Mouse (Mus musculus) urinary bladder, postnatal 14 days (tissue): ENCODE results near the gene Slc35d2.
"Not testable (repeated sequence)": the region's sequence is repeated elsewhere in the genome, so short reads cannot be mapped to it uniquely, and the experiment has no call there.

ENCODE experiments used
- DNase-seq: peaks from one replicate; pipeline ENCODE4 v3.0.0; 2021; ENCODE audit warnings: low spot score

Slc35d2 gene

DNA sequence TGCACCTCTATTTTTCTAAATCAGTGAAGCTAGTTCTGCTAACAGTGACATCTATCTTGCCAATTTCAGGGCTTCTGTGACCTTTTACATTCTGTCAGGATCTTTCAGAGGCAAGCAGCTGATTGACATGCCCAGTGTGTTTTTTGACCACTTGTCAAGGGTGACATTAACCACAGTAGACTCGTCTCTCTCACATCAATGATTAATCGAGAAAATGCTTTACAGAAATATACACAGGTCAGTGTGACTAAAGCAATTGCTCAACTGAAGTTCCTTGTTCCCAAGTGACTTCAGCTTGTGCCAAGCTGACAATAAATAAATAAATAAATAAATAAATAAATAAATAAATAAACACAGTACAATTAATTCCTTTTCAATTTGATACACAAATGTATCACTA, 76.9 kb downstream of the Slc35d2 start:
- DNase-seq: not testable (repeated sequence)

- peak; percentile 11 for DNase-seq
Measured at GRCm38 (mm10) chr13:64050895-64051294, 78.3 kb downstream of the Slc35d2 start.

GRCm38 (mm10) chr13:64049535-64049934, 79.6 kb downstream of the Slc35d2 start:
- DNase-seq: no peak

- no peak for DNase-seq
Measured at GRCm38 (mm10) chr13:64048467-64048866, 80.7 kb downstream of the Slc35d2 start.
